Mouse (Mus musculus): ENCODE measurements at regions not wholly inside any gene's neighbourhood (a gene's known extent, or its start where the extent isn't known, plus 50 kb on each side); places are given as distances from the start of the nearest gene placed in this dataset.

- no peaks in the 10 kb centered on the region for H3K27me3 ChIP-seq (ENCODE audit: control insufficient read depth, insufficient read depth, low read length)
- no peak overlapping the region for H3K27ac ChIP-seq (replicated peaks; ENCODE audit: low read depth, low read length)
- WGBS = 90% methylated on average over 5 of the region's 5 CpGs
- H3K9ac ChIP-seq (replicated peaks; ENCODE audit: low read length) = no peak overlapping the region
- no peaks in the 10 kb centered on the region for H3K9me3 ChIP-seq (replicated peaks; ENCODE audit: control insufficient read depth, low read length)
- DNase-seq (ENCODE audit: low spot score) (no peak), ATAC-seq (replicated peaks; ENCODE audit: insufficient number of reproducible peaks, low FRiP score, low TSS enrichment, low read depth) (no peak)
- no peak overlapping the region for H3K4me3 ChIP-seq (ENCODE audit: low read depth, low read length)
- H3K4me2 ChIP-seq (ENCODE audit: low read depth, low read length) = no peak overlapping the region
- no peaks in the 10 kb centered on the region for H3K36me3 ChIP-seq (replicated peaks; ENCODE audit: control insufficient read depth, insufficient read depth, low read depth, low read length)
- H3K4me1 ChIP-seq (ENCODE audit: control insufficient read depth, insufficient read depth, low read length) = no peaks in the 10 kb centered on the region
These were observed 166.3 kb upstream of the Clint1 start for GRCm38 (mm10) chr11:45685571-45685970.

- 34% methylated on average over 6 of the region's 6 CpGs for WGBS
- no peak overlapping the region for H3K4me2 ChIP-seq (ENCODE audit: low read depth, low read length)
- ATAC-seq (replicated peaks; ENCODE audit: insufficient number of reproducible peaks, low FRiP score, low TSS enrichment, low read depth) = no peak
- no peaks in the 10 kb centered on the region for H3K4me1 ChIP-seq (ENCODE audit: control insufficient read depth, insufficient read depth, low read length)
- no peak overlapping the region for H3K9ac ChIP-seq (replicated peaks; ENCODE audit: low read length)
- no peaks in the 10 kb centered on the region for H3K27me3 ChIP-seq (ENCODE audit: control insufficient read depth, insufficient read depth, low read length)
- no peak overlapping the region for H3K4me3 ChIP-seq (ENCODE audit: low read depth, low read length)
- H3K36me3 ChIP-seq (replicated peaks; ENCODE audit: control insufficient read depth, insufficient read depth, low read depth, low read length) = no peaks in the 10 kb centered on the region
- DNase-seq (ENCODE audit: low spot score) = no peak
- H3K9me3 ChIP-seq (replicated peaks; ENCODE audit: control insufficient read depth, low read length) = no peaks in the 10 kb centered on the region
- no peak overlapping the region for H3K27ac ChIP-seq (replicated peaks; ENCODE audit: low read depth, low read length)
These were observed 158.6 kb upstream of the Clint1 start for GRCm38 (mm10) chr11:45693206-45693605.

- Histone ChIP-seq H3K27me3 (ENCODE audit: control insufficient read depth, insufficient read depth, low read length) (no peaks in the 10 kb centered on the region), H3K4me3 (ENCODE audit: low read depth, low read length) (no peak overlapping the region), H3K27ac (replicated peaks; ENCODE audit: low read depth, low read length) (no peak overlapping the region), H3K9me3 (replicated peaks; ENCODE audit: control insufficient read depth, low read length) (no peaks in the 10 kb centered on the region), H3K9ac (replicated peaks; ENCODE audit: low read length) (no peak overlapping the region), H3K4me1 (ENCODE audit: control insufficient read depth, insufficient read depth, low read length) (no peaks in the 10 kb centered on the region), H3K36me3 (replicated peaks; ENCODE audit: control insufficient read depth, insufficient read depth, low read depth, low read length) (no peaks in the 10 kb centered on the region), H3K4me2 (ENCODE audit: low read depth, low read length) (no peak overlapping the region)
- 73% methylated on average over 3 of the region's 3 CpGs for WGBS
- ATAC-seq (replicated peaks; ENCODE audit: insufficient number of reproducible peaks, low FRiP score, low TSS enrichment, low read depth) (no peak), DNase-seq (ENCODE audit: low spot score) (no peak)
These were observed 150.3 kb upstream of the Clint1 start for GRCm38 (mm10) chr11:45701506-45701905.

GRCm38 (mm10) chr11:45702916-45703315, 148.9 kb upstream of the Clint1 start:
- H3K4me1 ChIP-seq (ENCODE audit: control insufficient read depth, insufficient read depth, low read length) = no peaks in the 10 kb centered on the region
- no peak overlapping the region for H3K9ac ChIP-seq (replicated peaks; ENCODE audit: low read length)
- DNase-seq (ENCODE audit: low spot score) (no peak), ATAC-seq (replicated peaks; ENCODE audit: insufficient number of reproducible peaks, low FRiP score, low TSS enrichment, low read depth) (no peak)
- no peaks in the 10 kb centered on the region for H3K9me3 ChIP-seq (replicated peaks; ENCODE audit: control insufficient read depth, low read length)
- no peak overlapping the region for H3K27ac ChIP-seq (replicated peaks; ENCODE audit: low read depth, low read length)
- no peak overlapping the region for H3K4me3 ChIP-seq (ENCODE audit: low read depth, low read length)
- no peaks in the 10 kb centered on the region for H3K36me3 ChIP-seq (replicated peaks; ENCODE audit: control insufficient read depth, insufficient read depth, low read depth, low read length)
- 71% methylated on average over 3 of the region's 3 CpGs for WGBS
- H3K27me3 ChIP-seq (ENCODE audit: control insufficient read depth, insufficient read depth, low read length) = no peaks in the 10 kb centered on the region
- H3K4me2 ChIP-seq (ENCODE audit: low read depth, low read length) = no peak overlapping the region

GRCm38 (mm10) chr11:45704411-45704810, 147.4 kb upstream of the Clint1 start:
- no peak overlapping the region for H3K9ac ChIP-seq (replicated peaks; ENCODE audit: low read length)
- H3K27me3 ChIP-seq (ENCODE audit: control insufficient read depth, insufficient read depth, low read length) = no peaks in the 10 kb centered on the region
- no peaks in the 10 kb centered on the region for H3K4me1 ChIP-seq (ENCODE audit: control insufficient read depth, insufficient read depth, low read length)
- H3K36me3 ChIP-seq (replicated peaks; ENCODE audit: control insufficient read depth, insufficient read depth, low read depth, low read length) = no peaks in the 10 kb centered on the region
- no peak for DNase-seq (ENCODE audit: low spot score)
- WGBS = 69% methylated on average over 5 of the region's 5 CpGs
- no peak overlapping the region for H3K4me3 ChIP-seq (ENCODE audit: low read depth, low read length)
- H3K4me2 ChIP-seq (ENCODE audit: low read depth, low read length) = no peak overlapping the region
- no peak overlapping the region for H3K27ac ChIP-seq (replicated peaks; ENCODE audit: low read depth, low read length)
- no peak for ATAC-seq (replicated peaks; ENCODE audit: insufficient number of reproducible peaks, low FRiP score, low TSS enrichment, low read depth)
- H3K9me3 ChIP-seq (replicated peaks; ENCODE audit: control insufficient read depth, low read length) = no peaks in the 10 kb centered on the region

- DNase-seq (ENCODE audit: low spot score) (no peak), ATAC-seq (replicated peaks; ENCODE audit: insufficient number of reproducible peaks, low FRiP score, low TSS enrichment, low read depth) (no peak)
- H3K4me2 ChIP-seq (ENCODE audit: low read depth, low read length) = no peak overlapping the region
- no peak overlapping the region for H3K27ac ChIP-seq (replicated peaks; ENCODE audit: low read depth, low read length)
- no peaks in the 10 kb centered on the region for H3K9me3 ChIP-seq (replicated peaks; ENCODE audit: control insufficient read depth, low read length)
- H3K4me3 ChIP-seq (ENCODE audit: low read depth, low read length) = no peak overlapping the region
- H3K4me1 ChIP-seq (ENCODE audit: control insufficient read depth, insufficient read depth, low read length) = no peaks in the 10 kb centered on the region
- 65% methylated on average over 2 of the region's 2 CpGs for WGBS
- no peak overlapping the region for H3K9ac ChIP-seq (replicated peaks; ENCODE audit: low read length)
- H3K27me3 ChIP-seq (ENCODE audit: control insufficient read depth, insufficient read depth, low read length) = no peaks in the 10 kb centered on the region
- H3K36me3 ChIP-seq (replicated peaks; ENCODE audit: control insufficient read depth, insufficient read depth, low read depth, low read length) = no peaks in the 10 kb centered on the region
These were observed 133.2 kb upstream of the Clint1 start for GRCm38 (mm10) chr11:45718630-45719029.

GRCm38 (mm10) chr11:45719821-45720220, 132.0 kb upstream of the Clint1 start:
- no peak for DNase-seq (ENCODE audit: low spot score)

GRCm38 (mm10) chr11:45736561-45736960, 115.3 kb upstream of the Clint1 start:
- Histone ChIP-seq H3K9me3 (replicated peaks; ENCODE audit: control insufficient read depth, low read length) (no peaks in the 10 kb centered on the region), H3K9ac (replicated peaks; ENCODE audit: low read length) (no peak overlapping the region), H3K27ac (replicated peaks; ENCODE audit: low read depth, low read length) (no peak overlapping the region), H3K4me1 (ENCODE audit: control insufficient read depth, insufficient read depth, low read length) (no peaks in the 10 kb centered on the region), H3K4me2 (ENCODE audit: low read depth, low read length) (no peak overlapping the region), H3K4me3 (ENCODE audit: low read depth, low read length) (no peak overlapping the region), H3K36me3 (replicated peaks; ENCODE audit: control insufficient read depth, insufficient read depth, low read depth, low read length) (no peaks in the 10 kb centered on the region), H3K27me3 (ENCODE audit: control insufficient read depth, insufficient read depth, low read length) (no peaks in the 10 kb centered on the region)
- 45% methylated on average over 3 of the region's 3 CpGs for whole genome bisulfite sequencing
- no peak for ATAC-seq (replicated peaks; ENCODE audit: insufficient number of reproducible peaks, low FRiP score, low TSS enrichment, low read depth)
- peak; percentile 39 for DNase-seq (ENCODE audit: low spot score)

More at GRCm38 (mm10) chr11:45719821-45720220, 132.0 kb upstream of the Clint1 start:
- ATAC-seq (replicated peaks; ENCODE audit: insufficient number of reproducible peaks, low FRiP score, low TSS enrichment, low read depth) = no peak
- WGBS = 84% methylated on average over 6 of the region's 6 CpGs
- Histone ChIP-seq H3K27ac (replicated peaks; ENCODE audit: low read depth, low read length) (no peak overlapping the region), H3K27me3 (ENCODE audit: control insufficient read depth, insufficient read depth, low read length) (no peaks in the 10 kb centered on the region), H3K9ac (replicated peaks; ENCODE audit: low read length) (no peak overlapping the region), H3K4me1 (ENCODE audit: control insufficient read depth, insufficient read depth, low read length) (no peaks in the 10 kb centered on the region), H3K9me3 (replicated peaks; ENCODE audit: control insufficient read depth, low read length) (no peaks in the 10 kb centered on the region), H3K36me3 (replicated peaks; ENCODE audit: control insufficient read depth, insufficient read depth, low read depth, low read length) (no peaks in the 10 kb centered on the region), H3K4me2 (ENCODE audit: low read depth, low read length) (no peak overlapping the region), H3K4me3 (ENCODE audit: low read depth, low read length) (no peak overlapping the region)
